Mouse (Mus musculus): ENCODE results near the gene Pnliprp1. TPM values are rescaled to one million over a fixed set of nuclear protein-coding genes. Genes with fewer than 3 reads are reported as not detected.
A peak's percentile ranks its signal among the peaks of the same experiment; 100 is the strongest.

Gene Pnliprp1
- polyA plus RNA-seq, 1 experiment from 2014 or later, result 2,358 TPM

- no peaks in the 10 kb centered on the region for H3K36me3 ChIP-seq (ENCODE audit: control insufficient read depth, insufficient read depth, low read length)
- no peak overlapping the region for H3K9ac ChIP-seq (ENCODE audit: low read depth, low read length)
- 35% methylated on average over 6 of the region's 6 CpGs for WGBS
- H3K4me1 ChIP-seq (ENCODE audit: control insufficient read depth, insufficient read depth, low read length), result peaks cover 12% of the 10 kb centered on the region; the same call in 1 of the 2 replicates
- no peak for ATAC-seq
- H3K27ac ChIP-seq (ENCODE audit: low read length), result no peak overlapping the region
- H3K9me3 ChIP-seq (ENCODE audit: control insufficient read depth, low read length), result no peaks in the 10 kb centered on the region
- no peak overlapping the region for H3K4me2 ChIP-seq (ENCODE audit: low read depth, low read length)
- no peaks in the 10 kb centered on the region for H3K27me3 ChIP-seq (replicated peaks; ENCODE audit: control insufficient read depth, insufficient read depth, low read length)
- no peak overlapping the region for H3K4me3 ChIP-seq (ENCODE audit: low read length)
These were observed 33.6 kb downstream of the Pnliprp1 start for GRCm38 (mm10) chr19:58762316-58762715.

DNA sequence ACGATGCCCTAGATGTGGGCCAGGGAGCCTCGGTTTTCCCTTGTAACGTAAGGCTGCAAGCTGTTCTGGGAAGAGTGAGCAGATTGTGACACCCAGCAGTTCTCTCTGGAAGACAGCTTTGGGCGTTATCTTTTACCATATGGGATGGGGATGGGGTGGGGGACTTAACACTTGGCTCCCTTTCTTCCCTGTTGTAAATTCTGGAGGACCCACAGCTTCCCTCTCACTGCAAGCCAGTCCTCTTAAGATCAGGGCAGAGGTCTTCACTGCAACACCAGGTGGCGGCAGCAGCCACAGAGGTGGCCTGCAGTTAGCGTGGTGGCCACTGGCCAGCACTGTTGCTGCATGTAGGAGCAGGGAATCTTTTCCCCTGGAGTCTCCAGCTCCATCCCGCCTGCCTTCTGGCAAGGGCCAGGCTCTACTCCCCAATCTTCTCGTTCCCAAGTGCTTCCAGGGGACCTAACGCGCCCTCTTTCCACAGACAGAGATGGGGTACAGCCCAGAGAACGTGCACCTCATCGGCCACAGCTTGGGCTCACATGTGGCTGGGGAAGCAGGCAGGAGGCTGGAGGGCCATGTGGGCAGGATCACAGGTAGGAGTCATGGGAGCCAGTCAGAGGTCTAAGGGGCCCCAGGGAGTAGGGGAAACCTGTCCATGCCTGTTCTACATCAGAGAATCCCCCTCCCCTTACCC lies 34.3 kb downstream of the Pnliprp1 start:
- Histone ChIP-seq H3K9me3 (ENCODE audit: control insufficient read depth, low read length) (no peaks in the 10 kb centered on the region), H3K4me3 (ENCODE audit: low read length) (no peak overlapping the region), H3K27me3 (replicated peaks; ENCODE audit: control insufficient read depth, insufficient read depth, low read length) (no peaks in the 10 kb centered on the region), H3K27ac (ENCODE audit: low read length) (no peak overlapping the region), H3K36me3 (ENCODE audit: control insufficient read depth, insufficient read depth, low read length) (no peaks in the 10 kb centered on the region), H3K4me1 (ENCODE audit: control insufficient read depth, insufficient read depth, low read length) (peaks cover 12% of the 10 kb centered on the region; the same call in 1 of the 2 replicates), H3K4me2 (ENCODE audit: low read depth, low read length) (no peak overlapping the region), H3K9ac (ENCODE audit: low read depth, low read length) (no peak overlapping the region)
- ATAC-seq, result peak; percentile 49
- WGBS, result 20% methylated on average over 12 of the region's 12 CpGs

- H3K27me3 ChIP-seq (replicated peaks; ENCODE audit: control insufficient read depth, insufficient read depth, low read length), result 0 out of 2 replicates have a peak, but pooled peaks cover 2% of the 10 kb centered on the region
- H3K4me2 ChIP-seq (ENCODE audit: low read depth, low read length), result no peak overlapping the region
These were observed 38.6 kb downstream of the Pnliprp1 start for GRCm38 (mm10) chr19:58767329-58767728.

GRCm38 (mm10) chr19:58776461-58776860 lies 47.8 kb downstream of the Pnliprp1 start:
- Histone ChIP-seq H3K9me3 (ENCODE audit: control insufficient read depth, low read length) (no peaks in the 10 kb centered on the region), H3K27me3 (replicated peaks; ENCODE audit: control insufficient read depth, insufficient read depth, low read length) (no peaks in the 10 kb centered on the region), H3K4me1 (ENCODE audit: control insufficient read depth, insufficient read depth, low read length) (no peaks in the 10 kb centered on the region), H3K36me3 (ENCODE audit: control insufficient read depth, insufficient read depth, low read length) (no peaks in the 10 kb centered on the region), H3K4me2 (ENCODE audit: low read depth, low read length) (no peak overlapping the region), H3K9ac (ENCODE audit: low read depth, low read length) (no peak overlapping the region), H3K4me3 (ENCODE audit: low read length) (no peak overlapping the region), H3K27ac (ENCODE audit: low read length) (no peak overlapping the region)
- WGBS, result 56% methylated on average over 5 of the region's 5 CpGs
- ATAC-seq, result no peak

More at GRCm38 (mm10) chr19:58767329-58767728, 38.6 kb downstream of the Pnliprp1 start:
- ATAC-seq, result no peak
- H3K4me1 ChIP-seq (ENCODE audit: control insufficient read depth, insufficient read depth, low read length), result peaks cover 8% of the 10 kb centered on the region; the same call in 1 of the 2 replicates
- no peaks in the 10 kb centered on the region for H3K9me3 ChIP-seq (ENCODE audit: control insufficient read depth, low read length)
- H3K36me3 ChIP-seq (ENCODE audit: control insufficient read depth, insufficient read depth, low read length), result no peaks in the 10 kb centered on the region
- no peak overlapping the region for H3K27ac ChIP-seq (ENCODE audit: low read length)
- H3K4me3 ChIP-seq (ENCODE audit: low read length), result no peak overlapping the region
- no peak overlapping the region for H3K9ac ChIP-seq (ENCODE audit: low read depth, low read length)
- WGBS, result 88% methylated on average over 6 of the region's 6 CpGs

GRCm38 (mm10) chr19:58781566-58781965 lies 52.9 kb downstream of the Pnliprp1 start:
- 63% methylated on average over 4 of the region's 4 CpGs for WGBS
- no peaks in the 10 kb centered on the region for H3K9me3 ChIP-seq (ENCODE audit: control insufficient read depth, low read length)
- no peaks in the 10 kb centered on the region for H3K36me3 ChIP-seq (ENCODE audit: control insufficient read depth, insufficient read depth, low read length)

GRCm38 (mm10) chr19:58783938-58784337 lies 55.3 kb downstream of the Pnliprp1 start:
- Histone ChIP-seq H3K4me1 (ENCODE audit: control insufficient read depth, insufficient read depth, low read length) (no peaks in the 10 kb centered on the region), H3K4me2 (ENCODE audit: low read depth, low read length) (no peak overlapping the region), H3K27me3 (replicated peaks; ENCODE audit: control insufficient read depth, insufficient read depth, low read length) (no peaks in the 10 kb centered on the region), H3K36me3 (ENCODE audit: control insufficient read depth, insufficient read depth, low read length) (no peaks in the 10 kb centered on the region), H3K27ac (ENCODE audit: low read length) (no peak overlapping the region), H3K4me3 (ENCODE audit: low read length) (no peak overlapping the region), H3K9me3 (ENCODE audit: control insufficient read depth, low read length) (no peaks in the 10 kb centered on the region), H3K9ac (ENCODE audit: low read depth, low read length) (no peak overlapping the region)
- no peak for ATAC-seq
- 49% methylated on average over 7 of the region's 7 CpGs for WGBS

More at GRCm38 (mm10) chr19:58781566-58781965, 52.9 kb downstream of the Pnliprp1 start:
- Histone ChIP-seq H3K27me3 (replicated peaks; ENCODE audit: control insufficient read depth, insufficient read depth, low read length) (no peaks in the 10 kb centered on the region), H3K4me3 (ENCODE audit: low read length) (no peak overlapping the region), H3K4me1 (ENCODE audit: control insufficient read depth, insufficient read depth, low read length) (no peaks in the 10 kb centered on the region), H3K27ac (ENCODE audit: low read length) (no peak overlapping the region), H3K4me2 (ENCODE audit: low read depth, low read length) (no peak overlapping the region), H3K9ac (ENCODE audit: low read depth, low read length) (no peak overlapping the region)
- ATAC-seq, result no peak

- no peak overlapping the region for H3K9ac ChIP-seq (ENCODE audit: low read depth, low read length)
- no peaks in the 10 kb centered on the region for H3K27me3 ChIP-seq (replicated peaks; ENCODE audit: control insufficient read depth, insufficient read depth, low read length)
- no peaks in the 10 kb centered on the region for H3K4me1 ChIP-seq (ENCODE audit: control insufficient read depth, insufficient read depth, low read length)
- ATAC-seq, result no peak
- H3K4me2 ChIP-seq (ENCODE audit: low read depth, low read length), result no peak overlapping the region
- 71% methylated on average over 11 of the region's 11 CpGs for WGBS
- H3K36me3 ChIP-seq (ENCODE audit: control insufficient read depth, insufficient read depth, low read length), result no peaks in the 10 kb centered on the region
- no peak overlapping the region for H3K4me3 ChIP-seq (ENCODE audit: low read length)
- H3K27ac ChIP-seq (ENCODE audit: low read length), result no peak overlapping the region
- H3K9me3 ChIP-seq (ENCODE audit: control insufficient read depth, low read length), result no peaks in the 10 kb centered on the region
These were observed 60.5 kb downstream of the Pnliprp1 start for GRCm38 (mm10) chr19:58789194-58789593.

Other genes starting within 250 kb of the Pnliprp1 start
- gene Ccdc172, start 216.9 kb upstream of the Pnliprp1 start, polyA plus RNA-seq (2015; fragmentation: Nextera tagmentation; extraction: Ambion mirVana), result not detected in 2 replicates
- gene Pnlip, start 76.4 kb upstream of the Pnliprp1 start, polyA plus RNA-seq (2015; fragmentation: Nextera tagmentation; extraction: Ambion mirVana), result 0.36 and 0.37 TPM in 2 replicates
- gene Pnliprp2, start 30.8 kb downstream of the Pnliprp1 start, polyA plus RNA-seq (2015; fragmentation: Nextera tagmentation; extraction: Ambion mirVana), result 13.6 and 25.5 TPM in 2 replicates
- not detected in 2 replicates for gene 1700019N19Rik, start 65.6 kb downstream of the Pnliprp1 start, polyA plus RNA-seq (2015; fragmentation: Nextera tagmentation; extraction: Ambion mirVana)
- gene Eno4, start 214.5 kb downstream of the Pnliprp1 start, polyA plus RNA-seq (2015; fragmentation: Nextera tagmentation; extraction: Ambion mirVana), result 0.28 and 0.34 TPM in 2 replicates
- 4.2 and 4.7 TPM in 2 replicates for gene Hspa12a, start 214.8 kb downstream of the Pnliprp1 start, polyA plus RNA-seq (2015; fragmentation: Nextera tagmentation; extraction: Ambion mirVana)